Mouse (Mus musculus): ENCODE data around the gene Cacna1c. TPM values are rescaled to one million over a fixed set of nuclear protein-coding genes. Genes with fewer than 3 reads are reported as not detected.

Gene Cacna1c
- polyA plus RNA-seq, 1 experiment from 2014 or later = 0.23 TPM

- no peak for DNase-seq
- Histone ChIP-seq H3K27ac (ENCODE audit: low read depth) (no peak overlapping the region), H3K4me2 (ENCODE audit: low read depth, low read length) (no peak overlapping the region), H3K4me1 (ENCODE audit: insufficient read depth) (peaks cover 15% of the 10 kb centered on the region), H3K36me3 (replicated peaks; ENCODE audit: insufficient read depth, low read length) (no peaks in the 10 kb centered on the region), H3K9ac (replicated peaks) (no peak overlapping the region), H3K4me3 (ENCODE audit: low read depth, low read length) (no peak overlapping the region), H3K9me3 (ENCODE audit: low read length) (no peaks in the 10 kb centered on the region), H3K27me3 (ENCODE audit: insufficient read depth, low read length) (no peaks in the 10 kb centered on the region)
- WGBS (ENCODE audit: insufficient replicate concordance) = 93% methylated on average over 5 of the region's 5 CpGs
- ATAC-seq = no peak
- TF ChIP-seq EP300 (IDR thresholded peaks at IDR 0.05; ENCODE audit: low read depth) (no peak), CTCF (IDR thresholded peaks at IDR 0.05; ENCODE audit: low read depth) (no peak)
These were observed 440.4 kb downstream of the Cacna1c start for GRCm38 (mm10) chr6:118755768-118756167.

- TF ChIP-seq EP300 (IDR thresholded peaks at IDR 0.05; ENCODE audit: low read depth) = no peak
- Histone ChIP-seq H3K4me1 (ENCODE audit: insufficient read depth) (peaks cover 17% of the 10 kb centered on the region), H3K27me3 (ENCODE audit: insufficient read depth, low read length) (no peaks in the 10 kb centered on the region), H3K4me2 (ENCODE audit: low read depth, low read length) (no peak overlapping the region), H3K9me3 (ENCODE audit: low read length) (no peaks in the 10 kb centered on the region), H3K4me3 (ENCODE audit: low read depth, low read length) (no peak overlapping the region), H3K27ac (ENCODE audit: low read depth) (no peak overlapping the region), H3K9ac (replicated peaks) (no peak overlapping the region), H3K36me3 (replicated peaks; ENCODE audit: insufficient read depth, low read length) (no peaks in the 10 kb centered on the region)
- DNase-seq (no peak), ATAC-seq (no peak)
- 80% methylated on average over 3 of the region's 3 CpGs for WGBS (ENCODE audit: insufficient replicate concordance)
These were observed 441.8 kb downstream of the Cacna1c start for GRCm38 (mm10) chr6:118754439-118754838.

DNA sequence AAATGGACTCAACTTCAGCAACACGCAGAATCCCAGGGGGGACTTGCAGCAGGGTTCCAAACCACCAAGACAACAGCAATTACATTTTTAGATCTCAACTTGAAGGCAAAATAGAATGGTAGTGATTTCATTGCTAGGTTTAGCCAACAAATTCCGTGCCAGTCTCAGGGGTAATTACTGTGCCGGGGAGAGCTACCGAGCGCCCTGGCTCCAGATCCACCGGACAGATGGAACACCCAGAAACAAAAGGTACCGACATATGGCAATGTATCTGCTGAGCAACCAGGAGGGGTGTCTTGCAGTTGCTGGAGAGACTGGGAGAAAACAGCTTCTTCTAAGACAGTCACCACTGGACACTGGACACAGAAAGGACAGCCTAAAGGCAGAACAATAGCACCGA is 442.4 kb downstream of the Cacna1c start:
- WGBS (ENCODE audit: insufficient replicate concordance) = 87% methylated on average over 8 of the region's 8 CpGs
- TF ChIP-seq CTCF (IDR thresholded peaks at IDR 0.05; ENCODE audit: low read depth) = no peak
- no peak for TF ChIP-seq EP300 (IDR thresholded peaks at IDR 0.05; ENCODE audit: low read depth)
- peaks cover 20% of the 10 kb centered on the region for H3K4me1 ChIP-seq (ENCODE audit: insufficient read depth)
- no peak overlapping the region for H3K27ac ChIP-seq (ENCODE audit: low read depth)
- no peak overlapping the region for H3K4me3 ChIP-seq (ENCODE audit: low read depth, low read length)
- no peak for DNase-seq
- ATAC-seq = no peak
- no peaks in the 10 kb centered on the region for H3K36me3 ChIP-seq (replicated peaks; ENCODE audit: insufficient read depth, low read length)
- no peak overlapping the region for H3K4me2 ChIP-seq (ENCODE audit: low read depth, low read length)
- no peak overlapping the region for H3K9ac ChIP-seq (replicated peaks)
- no peaks in the 10 kb centered on the region for H3K27me3 ChIP-seq (ENCODE audit: insufficient read depth, low read length)
- no peaks in the 10 kb centered on the region for H3K9me3 ChIP-seq (ENCODE audit: low read length)

GRCm38 (mm10) chr6:118753064-118753463 is 443.2 kb downstream of the Cacna1c start:
- Histone ChIP-seq H3K27ac (ENCODE audit: low read depth) (no peak overlapping the region), H3K9me3 (ENCODE audit: low read length) (no peaks in the 10 kb centered on the region), H3K4me2 (ENCODE audit: low read depth, low read length) (0 out of 2 replicates have a peak overlapping the region, but pooled peaks have one; percentile 15), H3K27me3 (ENCODE audit: insufficient read depth, low read length) (no peaks in the 10 kb centered on the region), H3K4me1 (ENCODE audit: insufficient read depth) (peaks cover 19% of the 10 kb centered on the region), H3K9ac (replicated peaks) (no peak overlapping the region), H3K36me3 (replicated peaks; ENCODE audit: insufficient read depth, low read length) (no peaks in the 10 kb centered on the region), H3K4me3 (ENCODE audit: low read depth, low read length) (no peak overlapping the region)
- no peak for TF ChIP-seq CTCF (IDR thresholded peaks at IDR 0.05; ENCODE audit: low read depth)
- TF ChIP-seq EP300 (IDR thresholded peaks at IDR 0.05; ENCODE audit: low read depth) = no peak
- ATAC-seq = no peak
- 18% methylated on average over 5 of the region's 5 CpGs for WGBS (ENCODE audit: insufficient replicate concordance)
- DNase-seq = no peak

DNA sequence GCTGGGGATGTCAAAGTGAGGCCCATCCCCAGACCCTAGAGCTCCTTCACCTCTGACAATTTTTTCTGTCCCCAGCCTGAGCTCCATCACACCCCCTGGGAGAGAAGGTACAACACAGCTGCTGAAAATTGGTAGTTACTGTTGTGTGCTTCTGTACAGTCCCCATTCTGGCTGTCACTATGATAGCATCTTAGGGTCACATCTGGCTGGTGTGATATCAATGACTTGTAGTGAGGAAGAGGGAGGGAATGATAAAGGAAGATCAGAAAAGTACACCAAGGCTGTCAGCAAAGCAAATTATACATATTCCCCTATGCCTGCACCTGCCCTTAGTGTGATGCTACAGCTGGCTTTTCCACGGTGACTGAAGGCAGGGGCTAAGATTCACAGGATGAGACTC is 446.9 kb downstream of the Cacna1c start:
- 0 out of 2 replicates have a peak overlapping the region, but pooled peaks have one; percentile 2 for H3K4me2 ChIP-seq (ENCODE audit: low read depth, low read length)
- no peak for ATAC-seq
- H3K4me3 ChIP-seq (ENCODE audit: low read depth, low read length) = no peak overlapping the region
- H3K36me3 ChIP-seq (replicated peaks; ENCODE audit: insufficient read depth, low read length) = no peaks in the 10 kb centered on the region
- H3K9ac ChIP-seq (replicated peaks) = no peak overlapping the region
- WGBS (ENCODE audit: insufficient replicate concordance) = 48% methylated on average over 1 of the region's 1 CpGs
- no peaks in the 10 kb centered on the region for H3K27me3 ChIP-seq (ENCODE audit: insufficient read depth, low read length)
- no peak for DNase-seq
- H3K9me3 ChIP-seq (ENCODE audit: low read length) = no peaks in the 10 kb centered on the region
- peaks cover 11% of the 10 kb centered on the region for H3K4me1 ChIP-seq (ENCODE audit: insufficient read depth)
- no peak for TF ChIP-seq CTCF (IDR thresholded peaks at IDR 0.05; ENCODE audit: low read depth)
- peak; percentile 61; the same call in 1 of the 2 replicates for TF ChIP-seq EP300 (IDR thresholded peaks at IDR 0.05; ENCODE audit: low read depth)
- H3K27ac ChIP-seq (ENCODE audit: low read depth) = no peak overlapping the region

DNA sequence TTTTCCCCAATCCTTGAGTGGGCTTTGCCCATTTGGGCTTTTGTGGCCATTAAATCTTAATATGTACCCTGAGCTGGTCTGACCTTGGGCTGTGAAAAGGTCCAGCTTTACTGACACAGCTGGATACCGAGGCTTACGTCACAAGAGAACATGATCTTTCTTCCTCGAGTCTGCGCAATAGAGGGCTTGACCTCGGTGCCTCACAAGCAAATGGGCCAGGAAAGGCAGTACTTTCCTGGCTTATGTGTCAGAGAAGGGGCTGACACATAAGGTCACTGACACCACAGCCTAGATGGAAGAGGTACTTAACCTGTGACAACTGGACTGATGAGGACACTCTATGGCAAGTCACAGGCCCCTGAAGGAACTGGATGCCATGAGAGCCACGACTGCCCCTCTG is 453.5 kb downstream of the Cacna1c start:
- no peaks in the 10 kb centered on the region for H3K9me3 ChIP-seq (ENCODE audit: low read length)
- no peak overlapping the region for H3K4me3 ChIP-seq (ENCODE audit: low read depth, low read length)
- DNase-seq = no peak
- H3K4me1 ChIP-seq (ENCODE audit: insufficient read depth) = no peaks in the 10 kb centered on the region
- no peak overlapping the region for H3K9ac ChIP-seq (replicated peaks)
- no peak overlapping the region for H3K27ac ChIP-seq (ENCODE audit: low read depth)
- no peak overlapping the region for H3K4me2 ChIP-seq (ENCODE audit: low read depth, low read length)
- WGBS (ENCODE audit: insufficient replicate concordance) = 83% methylated on average over 6 of the region's 6 CpGs
- TF ChIP-seq CTCF (IDR thresholded peaks at IDR 0.05; ENCODE audit: low read depth) (no peak), EP300 (IDR thresholded peaks at IDR 0.05; ENCODE audit: low read depth) (no peak)
- ATAC-seq = no peak
- H3K27me3 ChIP-seq (ENCODE audit: insufficient read depth, low read length) = no peaks in the 10 kb centered on the region
- H3K36me3 ChIP-seq (replicated peaks; ENCODE audit: insufficient read depth, low read length) = no peaks in the 10 kb centered on the region

GRCm38 (mm10) chr6:118741841-118742240 is 454.4 kb downstream of the Cacna1c start:
- no peaks in the 10 kb centered on the region for H3K36me3 ChIP-seq (replicated peaks; ENCODE audit: insufficient read depth, low read length)
- WGBS (ENCODE audit: insufficient replicate concordance) = 91% methylated on average over 14 of the region's 14 CpGs
- H3K27me3 ChIP-seq (ENCODE audit: insufficient read depth, low read length) = no peaks in the 10 kb centered on the region
- DNase-seq = no peak
- no peak overlapping the region for H3K9ac ChIP-seq (replicated peaks)
- no peak overlapping the region for H3K4me3 ChIP-seq (ENCODE audit: low read depth, low read length)
- H3K9me3 ChIP-seq (ENCODE audit: low read length) = no peaks in the 10 kb centered on the region
- no peak overlapping the region for H3K4me2 ChIP-seq (ENCODE audit: low read depth, low read length)
- TF ChIP-seq CTCF (IDR thresholded peaks at IDR 0.05; ENCODE audit: low read depth) = no peak
- no peak for TF ChIP-seq EP300 (IDR thresholded peaks at IDR 0.05; ENCODE audit: low read depth)
- no peak for ATAC-seq
- H3K27ac ChIP-seq (ENCODE audit: low read depth) = no peak overlapping the region
- H3K4me1 ChIP-seq (ENCODE audit: insufficient read depth) = no peaks in the 10 kb centered on the region

Data from liver, postnatal 0 days (tissue).